7 mouse cellular contexts compared by ENCODE assay signal in genomic region chr13:102693341-102693801, GRCm38 (mm10). TPM values are rescaled to one million over a fixed set of nuclear protein-coding genes. Genes with fewer than 3 reads are reported as not detected.
DNase-seq lines count a peak whose midpoint lies in the region; ATAC-seq and TF ChIP-seq lines count a peak whose summit lies in the region.

Gene Cd180 (plus strand): TSS chr13:102693558.

- no peaks in the 10 kb centered on the region for H3K36me3 ChIP-seq in intestine, postnatal 0 days (ENCODE audit: control insufficient read depth, insufficient read depth)

- intact Hi-C loops in left cerebral cortex, postnatal 4 days (cut with DNase I): loop anchor here (10.0 kb wide), 1 partner anchor 181 kb away; no protein-coding TSS in a partner anchor

- no peaks in the 10 kb centered on the region for H3K9me3 ChIP-seq in intestine, postnatal 0 days (ENCODE audit: control insufficient read depth)

- H3K4me3 ChIP-seq in intestine, postnatal 0 days (ENCODE audit: low read depth, low read length): no peak within 1 kb of the TSS

- no peaks in the 10 kb centered on the region for H3K4me1 ChIP-seq in intestine, postnatal 0 days (replicated peaks; ENCODE audit: control insufficient read depth, insufficient read depth, low read length)

- H3K9ac ChIP-seq in intestine, postnatal 0 days (ENCODE audit: low read depth, low read length): no peak within 1 kb of the TSS

- no peak within 1 kb of the TSS for H3K27ac ChIP-seq in intestine, postnatal 0 days (ENCODE audit: low read depth, low read length)

- no peak for TF ChIP-seq POLR2A in brain, embryonic 14.5 days (IDR thresholded peaks at IDR 0.05; ENCODE audit: borderline replicate concordance, extremely low read depth, insufficient read depth, insufficient read length, poor library complexity, severe bottlenecking)

- TF ChIP-seq CTCF in brain, embryonic 14.5 days (IDR thresholded peaks at IDR 0.05; ENCODE audit: borderline replicate concordance, extremely low read depth, insufficient read depth, insufficient read length): no peak
- TF ChIP-seq CTCF in intestine, postnatal 0 days (IDR thresholded peaks at IDR 0.05; ENCODE audit: low read depth): no peak

- H3K4me2 ChIP-seq in intestine, postnatal 0 days (replicated peaks; ENCODE audit: low read depth): no peak within 1 kb of the TSS

- WGBS in intestine, postnatal 0 days: 69% methylated on average over 8 of the region's 8 CpGs

- peak; percentile 54 for DNase-seq in left cerebral cortex, postnatal 4 days
- no peak for DNase-seq in left cerebral cortex, adult 18-20 months (ENCODE audit: low spot score in 2 of 2)
- peak; percentile 41 for DNase-seq in brain, embryonic 14.5 days (ENCODE audit: low read depth)
- peak; percentile 49 for DNase-seq in kidney, postnatal 10 days
- DNase-seq in cerebellum, adult 11-12 months: no peak

- H3K27me3 ChIP-seq in intestine, postnatal 0 days (replicated peaks; ENCODE audit: control insufficient read depth, insufficient read depth, low read length): no peaks in the 10 kb centered on the region

- ATAC-seq in neutrophil, adult 5-6 weeks (ENCODE audit: extremely low read depth, insufficient number of reproducible peaks, low FRiP score, poor library complexity, severe bottlenecking): peak; percentile 50
- ATAC-seq in intestine, postnatal 0 days: no peak

RNA-seq across cellular contexts. Expression of gene Cd180, which starts in this region (rescaled TPM):
- 1 to 10 TPM; 1.4 to 2.2 TPM for total RNA-seq in left cerebral cortex, postnatal 4 days (2021)
- total RNA-seq in left cerebral cortex, adult 18-20 months (2021): 1 to 10 TPM; 1.6 to 2.7 TPM
- 0.42 and 1.0 TPM in 2 replicates for polyA plus RNA-seq in brain, embryonic 14.5 days (2012; rRNA removed)
- 65.2 and 80.5 TPM in 2 replicates for total RNA-seq in neutrophil, adult 5-6 weeks (2017)
- 0.26 and 0.31 TPM in 2 replicates for polyA plus RNA-seq in intestine, postnatal 0 days (2015; fragmentation: Nextera tagmentation; extraction: Ambion mirVana)

Comparison
In these comparisons a context has a peak if more than half of its experiments do, and no peak if none do; other contexts are left out.
1. RNA of gene Cd180 (total RNA-seq): 65.2 to 80.5 TPM in neutrophil, adult 5-6 weeks; 1.6 to 2.7 TPM in left cerebral cortex, adult 18-20 months and 1.4 to 2.2 TPM in left cerebral cortex, postnatal 4 days; every median in the first group is over 10 times any median in the second.
2. DNase-seq: peak in left cerebral cortex, postnatal 4 days (single experiment), brain, embryonic 14.5 days (single experiment) and kidney, postnatal 10 days (single experiment); none in left cerebral cortex, adult 18-20 months (0 of 2) and cerebellum, adult 11-12 months (single experiment).